Comparison of ENCODE assay signal across 22 mouse cellular contexts in the genomic region with DNA sequence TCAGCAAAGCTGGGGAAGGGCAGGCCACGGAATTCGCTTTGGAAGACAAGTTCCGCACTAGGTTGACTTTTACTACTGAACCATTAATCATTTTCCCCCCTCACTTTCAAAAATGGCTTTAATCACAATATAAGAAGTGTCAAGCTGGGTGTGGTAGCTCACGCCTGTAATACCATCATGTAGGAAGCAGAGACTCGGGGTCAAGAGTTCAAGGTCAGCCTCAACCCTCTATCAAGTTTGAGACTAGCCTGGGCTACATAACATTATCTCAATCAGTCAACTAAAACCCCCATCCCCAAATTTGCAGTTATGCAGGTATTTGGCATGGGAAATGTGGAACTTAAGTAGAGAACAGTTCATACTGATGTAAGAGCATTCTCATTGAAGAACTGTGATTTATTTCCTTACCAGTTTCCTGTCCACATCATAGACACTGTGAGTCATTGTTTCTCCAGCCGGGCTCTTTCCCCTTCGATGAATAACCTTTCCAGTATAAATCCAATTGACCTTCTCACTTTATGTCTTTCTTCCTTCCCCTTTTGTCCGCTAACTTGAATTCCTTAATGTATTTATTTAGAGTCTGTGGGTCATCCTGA.
DNase-seq lines count a peak whose midpoint lies in the region; ATAC-seq lines count a peak whose summit lies in the region.
"Had no signal": no experiment of that assay in that cellular context is flagged by ENCODE, and none has a peak within 500 bp of the region (broad histone marks: within the 10 kb centered on the region; RNA-seq: fewer than 3 reads in every experiment).

No protein-coding gene starts in this region.

- no peaks in the 10 kb centered on the region for H3K27me3 ChIP-seq in kidney, embryonic 16.5 days (ENCODE audit: insufficient read depth, low read length)
- H3K27me3 ChIP-seq: embryonic facial prominence, embryonic 13.5 days; forebrain, embryonic 15.5 days; heart, embryonic 13.5 days; limb, embryonic 12.5 days; liver, embryonic 13.5 days; lung, embryonic 15.5 days; midbrain, embryonic 13.5 days; neural tube, embryonic 12.5 days had no signal

- 44% methylated on average over 8 of the region's 8 CpGs for whole genome bisulfite sequencing in kidney, embryonic 16.5 days

- DNase-seq in adrenal gland, postnatal 14 days = peak; percentile 17
- DNase-seq in adrenal gland, adult 18-20 months (ENCODE audit: low spot score in 2 of 2) = no peak
- DNase-seq in kidney, adult 18-20 months = peak; percentile 6
- DNase-seq in 3T3-L1 (ENCODE audit: low read depth, low spot score) (peak; percentile 25), ZHBTc4 (ENCODE audit: low read depth, low spot score) (peak; percentile 14)
- no peak for DNase-seq in ovary, adult 18-20 months (ENCODE audit: low spot score)
- DNase-seq: B cell, adult 2 months; cerebellum, adult 11 months; cerebellum, postnatal 14 days; liver, embryonic 13.5 days; right cerebral cortex, adult 18-20 months had no signal

- no peak overlapping the region for H3K9ac ChIP-seq in kidney, embryonic 16.5 days (replicated peaks; ENCODE audit: low read length)
- H3K9ac ChIP-seq: embryonic facial prominence, embryonic 13.5 days; forebrain, embryonic 15.5 days; heart, embryonic 13.5 days; limb, embryonic 12.5 days; liver, embryonic 13.5 days; lung, embryonic 15.5 days; midbrain, embryonic 13.5 days; neural tube, embryonic 12.5 days had no signal

- no peaks in the 10 kb centered on the region for H3K9me3 ChIP-seq in kidney, embryonic 16.5 days (ENCODE audit: low read length)
- H3K9me3 ChIP-seq: embryonic facial prominence, embryonic 13.5 days; forebrain, embryonic 15.5 days; heart, embryonic 13.5 days; limb, embryonic 12.5 days; liver, embryonic 13.5 days; lung, embryonic 15.5 days; midbrain, embryonic 13.5 days; neural tube, embryonic 12.5 days had no signal

- H3K27ac ChIP-seq in kidney, embryonic 16.5 days (ENCODE audit: low read length) = no peak overlapping the region
- H3K27ac ChIP-seq: embryonic facial prominence, embryonic 13.5 days; forebrain, embryonic 15.5 days; heart, embryonic 13.5 days; limb, embryonic 12.5 days; liver, embryonic 13.5 days; lung, embryonic 15.5 days; midbrain, embryonic 13.5 days; neural tube, embryonic 12.5 days; stomach, postnatal 0 days had no signal

- H3K4me1 ChIP-seq in kidney, embryonic 16.5 days (ENCODE audit: insufficient read depth, low read length) = peaks cover 2% of the 10 kb centered on the region; the same call in 1 of the 2 replicates
- H3K4me1 ChIP-seq: embryonic facial prominence, embryonic 13.5 days; forebrain, embryonic 15.5 days; heart, embryonic 13.5 days; limb, embryonic 12.5 days; liver, embryonic 13.5 days; lung, embryonic 15.5 days; midbrain, embryonic 13.5 days; neural tube, embryonic 12.5 days had no signal

- ATAC-seq in kidney, embryonic 16.5 days (ENCODE audit: low FRiP score, low TSS enrichment) = no peak; the same call in 1 of the 2 replicates
- no peak for ATAC-seq in activated CD4-positive, CD25-positive, alpha-beta regulatory T cell, adult 4 months
- ATAC-seq: forebrain, embryonic 15.5 days; inflammation-experienced regulatory T-cells, adult 6 months; midbrain, embryonic 13.5 days had no signal

- H3K4me3 ChIP-seq in kidney, embryonic 16.5 days (ENCODE audit: low read length) = no peak overlapping the region
- H3K4me3 ChIP-seq: embryonic facial prominence, embryonic 13.5 days; forebrain, embryonic 15.5 days; heart, embryonic 13.5 days; limb, embryonic 12.5 days; liver, embryonic 13.5 days; lung, embryonic 15.5 days; midbrain, embryonic 13.5 days; neural tube, embryonic 12.5 days had no signal

- no peaks in the 10 kb centered on the region for H3K36me3 ChIP-seq in kidney, embryonic 16.5 days (ENCODE audit: insufficient read depth, low read length)
- H3K36me3 ChIP-seq: embryonic facial prominence, embryonic 13.5 days; forebrain, embryonic 15.5 days; heart, embryonic 13.5 days; limb, embryonic 12.5 days; liver, embryonic 13.5 days; lung, embryonic 15.5 days; midbrain, embryonic 13.5 days; neural tube, embryonic 12.5 days had no signal

- no peak overlapping the region for H3K4me2 ChIP-seq in kidney, embryonic 16.5 days (replicated peaks; ENCODE audit: low read depth, low read length)
- H3K4me2 ChIP-seq: embryonic facial prominence, embryonic 13.5 days; forebrain, embryonic 15.5 days; heart, embryonic 13.5 days; limb, embryonic 12.5 days; liver, embryonic 13.5 days; lung, embryonic 15.5 days; midbrain, embryonic 13.5 days; neural tube, embryonic 12.5 days had no signal

Comparison
In these comparisons a context has a peak if more than half of its experiments do, and no peak if none do; other contexts are left out.
1. DNase-seq: peak in adrenal gland, postnatal 14 days (single experiment), kidney, adult 18-20 months (single experiment), 3T3-L1 (single experiment) and ZHBTc4 (single experiment); none in adrenal gland, adult 18-20 months (0 of 2) and ovary, adult 18-20 months (single experiment).